Mouse (Mus musculus): Measurements from ENCODE around the gene Rrm1.

DNA sequence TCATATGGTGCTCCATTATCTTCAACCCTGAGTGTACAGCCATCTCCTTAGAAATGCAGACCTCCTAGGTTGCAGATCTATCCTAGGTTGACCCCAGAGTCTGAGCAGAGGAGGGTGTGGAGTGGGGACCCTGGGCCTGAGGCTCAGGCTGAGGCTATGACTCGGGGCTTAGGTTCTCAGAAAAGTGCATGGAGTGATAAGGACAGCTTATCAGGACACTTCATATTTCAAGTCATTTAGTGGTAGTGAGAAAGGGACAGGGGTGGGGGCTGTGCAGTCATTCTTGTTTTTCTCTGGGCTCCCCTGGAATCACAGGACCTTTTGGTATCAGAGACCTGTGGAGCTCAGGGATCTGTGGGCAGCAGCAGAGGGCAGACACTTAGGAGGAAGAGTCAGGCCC is 44.6 kb downstream of the Rrm1 start:
- no peak for TF ChIP-seq CTCF (IDR thresholded peaks at IDR 0.05; ENCODE audit: low read depth)
- no peak for TF ChIP-seq EP300 (IDR thresholded peaks at IDR 0.05; ENCODE audit: low read depth)

Data from heart, postnatal 0 days (tissue).